Mouse (Mus musculus) Patski (cell line): Measurements from ENCODE around the gene Zfp326. TPM values are rescaled to one million over a fixed set of nuclear protein-coding genes. Genes with fewer than 3 reads are reported as not detected.

ENCODE experiments used
- ATAC-seq: fragments of 100-300 bp; one replicate; pipeline ENCODE4 v1.8.0; 2021
- CTCF ChIA-PET: fragments of 350-600 bp; sonication (Branson Sonifier 250); formaldehyde crosslinking; loops from one replicate; lab custom pipeline; 2022; ENCODE audit warnings: inconsistent platforms; lab: Charles Lee
- POLR2A ChIA-PET: fragments of 350-600 bp; sonication (Branson Sonifier 250); formaldehyde crosslinking; loops from one replicate; lab custom pipeline; 2022; ENCODE audit warnings: antibody characterized with exemption, inconsistent platforms; lab: Charles Lee
- DNase-seq: peaks from one replicate; pipeline ENCODE4 v3.0.0-alpha.2; 2011; ENCODE audit warnings: low read depth, low spot score
- H3K27me3 ChIP-seq: fragments of 371-371 bp; one replicate; pipeline ENCODE4 v1.5.1; 2021
- CTCF ChIP-seq: fragments of 100-300 bp; IDR thresholded peaks from one replicate; pipeline ENCODE4 v1.5.1; 2021
- in situ Hi-C: fragments of 300-500 bp; cut with MboI; formaldehyde crosslinking; loops from 3 replicates; pipeline ENCODE4 v1.11.1; 2018; ENCODE audit warnings: low pct_unique_long_range_greater_than_20kb, mixed read lengths
- polyA plus RNA-seq: library from polyadenylated mRNA; unstranded; gene quantifications from one replicate; pipeline ENCODE4 v1.2.3, GENCODE M21; 2021

Zfp326 gene
- polyA plus RNA-seq, 1 experiment from 2014 or later: 47.3 TPM

DNA sequence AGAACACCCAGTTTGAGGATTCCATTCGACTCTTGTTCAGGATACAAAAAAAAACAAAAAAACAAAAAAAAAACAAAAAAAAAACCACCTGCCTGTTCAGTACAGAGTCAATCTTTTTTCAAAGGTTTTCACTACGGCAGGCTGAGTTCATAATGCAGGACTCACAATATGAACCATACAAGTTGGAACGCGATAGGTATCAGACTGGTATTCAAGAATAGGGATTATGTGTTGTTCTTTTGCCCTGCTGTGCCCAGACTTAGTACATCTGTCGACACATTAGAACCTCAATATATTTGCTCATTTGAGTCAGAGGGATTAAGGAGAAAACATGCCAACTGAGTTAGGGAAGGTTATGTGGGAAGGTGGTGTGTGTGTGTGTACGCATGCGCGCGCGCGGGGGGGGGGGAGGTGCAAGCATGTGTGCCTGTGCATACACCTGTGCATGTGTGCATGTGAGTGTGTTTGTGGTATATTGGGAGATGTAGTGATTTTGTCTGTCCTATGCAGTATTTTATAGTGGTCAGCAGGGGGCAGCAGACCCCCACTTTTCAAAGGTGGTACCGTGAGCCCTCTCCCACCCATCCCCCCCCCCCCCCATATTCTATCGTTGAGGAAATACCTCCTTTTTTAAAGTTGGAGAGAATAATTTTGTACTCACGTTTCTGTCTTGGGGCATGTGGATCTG is 49.3 kb downstream of the Zfp326 start:
- CTCF ChIA-PET: interaction anchor here (1.4 to 1.5 kb wide), 2 partner anchors 8 to 77 kb away, joined by 3 to 4 read pairs; no protein-coding TSS in a partner anchor
- no peak for ATAC-seq
- DNase-seq: no peak
- no peaks in the 10 kb centered on the region for H3K27me3 ChIP-seq
- in situ Hi-C loops: no loop called here
- POLR2A ChIA-PET: no interaction called here
- peak; percentile 47 for TF ChIP-seq CTCF

DNA sequence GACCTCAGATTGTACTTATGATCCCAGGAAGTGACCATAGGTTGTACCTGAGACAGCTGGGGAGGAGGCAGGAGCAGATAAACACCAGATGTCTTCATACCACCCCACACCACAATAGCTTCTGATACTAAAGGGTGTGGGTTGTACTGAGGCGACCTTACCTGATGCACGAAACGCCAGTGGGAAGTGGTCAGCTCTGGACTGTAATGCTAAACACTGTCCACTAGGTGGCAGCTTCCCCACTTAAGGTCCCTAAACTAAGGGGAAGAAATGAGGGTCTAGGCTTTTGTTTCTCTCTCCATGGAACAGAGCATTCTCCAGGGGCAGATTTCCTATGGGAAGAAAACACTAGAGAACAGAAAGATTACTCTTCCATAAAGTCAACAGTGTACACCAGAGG is 53.9 kb downstream of the Zfp326 start:
- POLR2A ChIA-PET: interaction anchor here (0.6 kb wide), 1 partner anchor 962 kb away, joined by 3 read pairs; no protein-coding TSS in a partner anchor
- CTCF ChIA-PET: interaction anchor here (0.8 to 1.4 kb wide), 4 partner anchors 8 to 51 kb away, joined by 3 to 10 read pairs (median 4); no protein-coding TSS in a partner anchor
- ATAC-seq (peak; percentile 26), DNase-seq (no peak)
- TF ChIP-seq CTCF: peak; percentile 72
- H3K27me3 ChIP-seq: peaks cover 4% of the 10 kb centered on the region
- in situ Hi-C loops: no loop called here

DNA sequence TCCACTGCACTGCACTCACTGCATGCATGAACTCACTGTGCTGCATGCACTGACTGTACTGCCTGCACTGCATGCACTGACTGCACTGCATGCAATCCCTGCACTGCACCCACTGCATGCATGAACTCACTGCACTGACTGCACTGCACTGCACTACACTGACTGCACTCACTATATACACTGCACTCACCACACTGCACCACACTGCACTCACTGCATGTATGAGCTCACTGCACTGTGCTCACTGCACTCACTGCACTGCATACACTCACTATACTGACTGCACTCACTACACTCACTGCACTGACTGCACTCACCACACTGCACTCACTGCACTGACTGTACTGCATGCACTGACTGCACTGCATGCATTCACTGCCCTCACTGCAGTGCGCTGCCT is 56.0 kb downstream of the Zfp326 start:
- no peak for TF ChIP-seq CTCF
- POLR2A ChIA-PET: no interaction called here
- peaks cover 14% of the 10 kb centered on the region for H3K27me3 ChIP-seq
- no peak for ATAC-seq
- in situ Hi-C loops: no loop called here
- CTCF ChIA-PET: no interaction called here
- DNase-seq: no peak

DNA sequence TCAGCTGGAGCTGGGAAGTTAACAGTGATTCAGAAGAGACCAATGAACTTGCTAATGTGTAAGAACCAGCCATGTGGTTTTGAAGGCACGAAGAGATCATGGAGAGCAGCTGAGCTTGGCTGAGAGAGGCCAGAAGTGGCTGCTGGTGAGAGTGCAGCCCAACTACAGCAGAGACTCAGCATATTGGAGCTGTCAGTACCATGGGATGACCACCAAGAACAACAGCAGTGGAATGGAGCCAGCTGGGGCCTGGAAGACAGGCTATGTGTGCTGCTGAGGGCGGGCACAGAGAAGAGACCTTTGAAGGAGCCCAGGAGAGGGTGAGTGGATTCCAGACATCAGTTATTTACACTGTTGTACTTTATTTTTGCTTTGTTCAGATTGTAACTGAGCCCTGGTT is 65.6 kb downstream of the Zfp326 start:
- POLR2A ChIA-PET: no interaction called here
- CTCF ChIA-PET: no interaction called here
- peaks cover 3% of the 10 kb centered on the region for H3K27me3 ChIP-seq
- ATAC-seq (no peak), DNase-seq (no peak)
- no peak for TF ChIP-seq CTCF
- in situ Hi-C loops: no loop called here

Other genes starting within 250 kb of the Zfp326 start
- 66.7 TPM for gene Lrrc8d, start 176.6 kb upstream of the Zfp326 start, polyA plus RNA-seq